17 mouse cellular contexts compared by ENCODE assay signal in genomic region chr4:131940846-131941245, GRCm38 (mm10).
"Had no signal": no experiment of that assay in that cellular context is flagged by ENCODE, and none has a peak within 500 bp of the region (broad histone marks: within the 10 kb centered on the region; RNA-seq: fewer than 3 reads in every experiment).

No protein-coding gene starts in this region.

- DNase-seq: gastrocnemius, postnatal 10 days; gastrocnemius, postnatal 25 days; heart, adult 18-20 months; heart, postnatal 10 days; heart, postnatal 4 days; kidney, adult 18-20 months; kidney, adult 8-10 months; kidney, postnatal 10 days; kidney, postnatal 25 days; kidney, postnatal 4 days; liver; liver, embryonic 13.5 days; liver, postnatal 0 days had no signal

- ATAC-seq: hindbrain, embryonic 16.5 days; inflammation-experienced regulatory T-cells, adult 6 months; intestine, embryonic 15.5 days; intestine, postnatal 0 days; liver, postnatal 0 days had no signal
